Mouse (Mus musculus): ENCODE measurements around the gene Pla2g4a. TPM values are rescaled to one million over a fixed set of nuclear protein-coding genes. Genes with fewer than 3 reads are reported as not detected.
A peak's percentile ranks its signal among the peaks of the same experiment; 100 is the strongest.

Gene Pla2g4a
- polyA plus RNA-seq, 1 experiment from 2014 or later: 35.6 TPM

GRCm38 (mm10) chr1:149959069-149959468 lies 2.0 kb downstream of the Pla2g4a start:
- Histone ChIP-seq H3K27me3 (ENCODE audit: control insufficient read depth, insufficient read depth, low read length) (no peaks in the 10 kb centered on the region), H3K9me3 (ENCODE audit: control insufficient read depth, low read length) (no peaks in the 10 kb centered on the region), H3K4me2 (replicated peaks; ENCODE audit: low read depth, low read length) (no peak overlapping the region), H3K9ac (ENCODE audit: low read depth, low read length) (no peak overlapping the region), H3K4me3 (ENCODE audit: low read length) (no peak overlapping the region), H3K36me3 (ENCODE audit: control insufficient read depth, insufficient read depth, low read length) (no peaks in the 10 kb centered on the region), H3K4me1 (ENCODE audit: control insufficient read depth, insufficient read depth, low read length) (0 out of 2 replicates have a peak, but pooled peaks cover 4% of the 10 kb centered on the region), H3K27ac (ENCODE audit: low read depth, low read length) (no peak overlapping the region)
- 69% methylated on average over 1 of the region's 1 CpGs for WGBS
- ATAC-seq (ENCODE audit: low FRiP score, low TSS enrichment): no peak

- no peaks in the 10 kb centered on the region for H3K27me3 ChIP-seq (ENCODE audit: control insufficient read depth, insufficient read depth, low read length)
- ATAC-seq (ENCODE audit: low FRiP score, low TSS enrichment): no peak
- no peak overlapping the region for H3K4me3 ChIP-seq (ENCODE audit: low read length)
- no peak overlapping the region for H3K4me2 ChIP-seq (replicated peaks; ENCODE audit: low read depth, low read length)
- H3K27ac ChIP-seq (ENCODE audit: low read depth, low read length): no peak overlapping the region
- no peaks in the 10 kb centered on the region for H3K36me3 ChIP-seq (ENCODE audit: control insufficient read depth, insufficient read depth, low read length)
- H3K9ac ChIP-seq (ENCODE audit: low read depth, low read length): no peak overlapping the region
- no peaks in the 10 kb centered on the region for H3K9me3 ChIP-seq (ENCODE audit: control insufficient read depth, low read length)
- WGBS: 77% methylated on average over 4 of the region's 4 CpGs
- H3K4me1 ChIP-seq (ENCODE audit: control insufficient read depth, insufficient read depth, low read length): 0 out of 2 replicates have a peak, but pooled peaks cover 4% of the 10 kb centered on the region
These were observed 5.6 kb downstream of the Pla2g4a start for GRCm38 (mm10) chr1:149955482-149955881.

- H3K36me3 ChIP-seq (ENCODE audit: control insufficient read depth, insufficient read depth, low read length): no peaks in the 10 kb centered on the region
- WGBS: 94% methylated on average over 6 of the region's 6 CpGs
- no peak overlapping the region for H3K27ac ChIP-seq (ENCODE audit: low read depth, low read length)
- H3K4me2 ChIP-seq (replicated peaks; ENCODE audit: low read depth, low read length): no peak overlapping the region
- no peaks in the 10 kb centered on the region for H3K27me3 ChIP-seq (ENCODE audit: control insufficient read depth, insufficient read depth, low read length)
- ATAC-seq (ENCODE audit: low FRiP score, low TSS enrichment): no peak
- no peak overlapping the region for H3K4me3 ChIP-seq (ENCODE audit: low read length)
- H3K9ac ChIP-seq (ENCODE audit: low read depth, low read length): no peak overlapping the region
- 0 out of 2 replicates have a peak, but pooled peaks cover 4% of the 10 kb centered on the region for H3K4me1 ChIP-seq (ENCODE audit: control insufficient read depth, insufficient read depth, low read length)
- H3K9me3 ChIP-seq (ENCODE audit: control insufficient read depth, low read length): no peaks in the 10 kb centered on the region
These were observed 7.1 kb downstream of the Pla2g4a start for GRCm38 (mm10) chr1:149954026-149954425.

GRCm38 (mm10) chr1:149952050-149952449 lies 9.0 kb downstream of the Pla2g4a start:
- Histone ChIP-seq H3K4me2 (replicated peaks; ENCODE audit: low read depth, low read length) (no peak overlapping the region), H3K4me3 (ENCODE audit: low read length) (no peak overlapping the region), H3K36me3 (ENCODE audit: control insufficient read depth, insufficient read depth, low read length) (no peaks in the 10 kb centered on the region), H3K27me3 (ENCODE audit: control insufficient read depth, insufficient read depth, low read length) (no peaks in the 10 kb centered on the region), H3K27ac (ENCODE audit: low read depth, low read length) (no peak overlapping the region), H3K9me3 (ENCODE audit: control insufficient read depth, low read length) (no peaks in the 10 kb centered on the region), H3K4me1 (ENCODE audit: control insufficient read depth, insufficient read depth, low read length) (no peaks in the 10 kb centered on the region), H3K9ac (ENCODE audit: low read depth, low read length) (no peak overlapping the region)
- ATAC-seq (ENCODE audit: low FRiP score, low TSS enrichment): peak; percentile 72; the same call in 1 of the 2 replicates

GRCm38 (mm10) chr1:149950656-149951055 lies 10.4 kb downstream of the Pla2g4a start:
- no peak for ATAC-seq (ENCODE audit: low FRiP score, low TSS enrichment)
- Histone ChIP-seq H3K36me3 (ENCODE audit: control insufficient read depth, insufficient read depth, low read length) (no peaks in the 10 kb centered on the region), H3K9ac (ENCODE audit: low read depth, low read length) (no peak overlapping the region), H3K4me2 (replicated peaks; ENCODE audit: low read depth, low read length) (no peak overlapping the region), H3K9me3 (ENCODE audit: control insufficient read depth, low read length) (no peaks in the 10 kb centered on the region), H3K4me3 (ENCODE audit: low read length) (no peak overlapping the region), H3K27me3 (ENCODE audit: control insufficient read depth, insufficient read depth, low read length) (no peaks in the 10 kb centered on the region), H3K4me1 (ENCODE audit: control insufficient read depth, insufficient read depth, low read length) (no peaks in the 10 kb centered on the region), H3K27ac (ENCODE audit: low read depth, low read length) (no peak overlapping the region)
- WGBS: 85% methylated on average over 3 of the region's 3 CpGs

GRCm38 (mm10) chr1:149950254-149950653 lies 10.8 kb downstream of the Pla2g4a start:
- H3K9ac ChIP-seq (ENCODE audit: low read depth, low read length): no peak overlapping the region
- no peak overlapping the region for H3K4me3 ChIP-seq (ENCODE audit: low read length)
- no peaks in the 10 kb centered on the region for H3K27me3 ChIP-seq (ENCODE audit: control insufficient read depth, insufficient read depth, low read length)
- no peaks in the 10 kb centered on the region for H3K9me3 ChIP-seq (ENCODE audit: control insufficient read depth, low read length)
- no peak for ATAC-seq (ENCODE audit: low FRiP score, low TSS enrichment)
- 81% methylated on average over 1 of the region's 1 CpGs for WGBS
- H3K4me1 ChIP-seq (ENCODE audit: control insufficient read depth, insufficient read depth, low read length): no peaks in the 10 kb centered on the region
- no peak overlapping the region for H3K27ac ChIP-seq (ENCODE audit: low read depth, low read length)
- no peaks in the 10 kb centered on the region for H3K36me3 ChIP-seq (ENCODE audit: control insufficient read depth, insufficient read depth, low read length)
- H3K4me2 ChIP-seq (replicated peaks; ENCODE audit: low read depth, low read length): no peak overlapping the region

GRCm38 (mm10) chr1:149949334-149949733 lies 11.8 kb downstream of the Pla2g4a start:
- no peaks in the 10 kb centered on the region for H3K36me3 ChIP-seq (ENCODE audit: control insufficient read depth, insufficient read depth, low read length)
- H3K4me1 ChIP-seq (ENCODE audit: control insufficient read depth, insufficient read depth, low read length): no peaks in the 10 kb centered on the region
- H3K9ac ChIP-seq (ENCODE audit: low read depth, low read length): no peak overlapping the region
- no peak overlapping the region for H3K4me2 ChIP-seq (replicated peaks; ENCODE audit: low read depth, low read length)
- 93% methylated on average over 1 of the region's 1 CpGs for WGBS
- no peaks in the 10 kb centered on the region for H3K9me3 ChIP-seq (ENCODE audit: control insufficient read depth, low read length)
- H3K27me3 ChIP-seq (ENCODE audit: control insufficient read depth, insufficient read depth, low read length): no peaks in the 10 kb centered on the region
- H3K27ac ChIP-seq (ENCODE audit: low read depth, low read length): no peak overlapping the region
- no peak for ATAC-seq (ENCODE audit: low FRiP score, low TSS enrichment)
- H3K4me3 ChIP-seq (ENCODE audit: low read length): no peak overlapping the region

- Histone ChIP-seq H3K4me1 (ENCODE audit: control insufficient read depth, insufficient read depth, low read length) (no peaks in the 10 kb centered on the region), H3K27me3 (ENCODE audit: control insufficient read depth, insufficient read depth, low read length) (no peaks in the 10 kb centered on the region), H3K4me3 (ENCODE audit: low read length) (no peak overlapping the region), H3K36me3 (ENCODE audit: control insufficient read depth, insufficient read depth, low read length) (no peaks in the 10 kb centered on the region), H3K9ac (ENCODE audit: low read depth, low read length) (no peak overlapping the region), H3K4me2 (replicated peaks; ENCODE audit: low read depth, low read length) (no peak overlapping the region), H3K9me3 (ENCODE audit: control insufficient read depth, low read length) (no peaks in the 10 kb centered on the region), H3K27ac (ENCODE audit: low read depth, low read length) (no peak overlapping the region)
- ATAC-seq (ENCODE audit: low FRiP score, low TSS enrichment): no peak
- WGBS: 92% methylated on average over 8 of the region's 8 CpGs
These were observed 12.8 kb downstream of the Pla2g4a start for GRCm38 (mm10) chr1:149948066-149948825.

GRCm38 (mm10) chr1:149946993-149947392 lies 14.1 kb downstream of the Pla2g4a start:
- H3K27me3 ChIP-seq (ENCODE audit: control insufficient read depth, insufficient read depth, low read length): no peaks in the 10 kb centered on the region
- no peak for ATAC-seq (ENCODE audit: low FRiP score, low TSS enrichment)
- H3K4me1 ChIP-seq (ENCODE audit: control insufficient read depth, insufficient read depth, low read length): no peaks in the 10 kb centered on the region
- no peak overlapping the region for H3K4me3 ChIP-seq (ENCODE audit: low read length)
- no peaks in the 10 kb centered on the region for H3K36me3 ChIP-seq (ENCODE audit: control insufficient read depth, insufficient read depth, low read length)
- no peaks in the 10 kb centered on the region for H3K9me3 ChIP-seq (ENCODE audit: control insufficient read depth, low read length)
- no peak overlapping the region for H3K4me2 ChIP-seq (replicated peaks; ENCODE audit: low read depth, low read length)
- no peak overlapping the region for H3K9ac ChIP-seq (ENCODE audit: low read depth, low read length)
- 76% methylated on average over 5 of the region's 5 CpGs for WGBS
- no peak overlapping the region for H3K27ac ChIP-seq (ENCODE audit: low read depth, low read length)

All from kidney, embryonic 14.5 days (tissue).